Mouse (Mus musculus) fibroblast of lung, adult 2 months (primary cell): ENCODE results near the gene Rpl10a.
A peak's percentile ranks its signal among the peaks of the same experiment; 100 is the strongest.
"Not testable (repeated sequence)": the region's sequence is repeated elsewhere in the genome, so short reads cannot be mapped to it uniquely, and the experiment has no call there.

Experiments used
- DNase-seq: peaks from one replicate; pipeline ENCODE4 v3.0.0-alpha.2; 2011; ENCODE audit warnings: low read depth

Gene Rpl10a

DNA sequence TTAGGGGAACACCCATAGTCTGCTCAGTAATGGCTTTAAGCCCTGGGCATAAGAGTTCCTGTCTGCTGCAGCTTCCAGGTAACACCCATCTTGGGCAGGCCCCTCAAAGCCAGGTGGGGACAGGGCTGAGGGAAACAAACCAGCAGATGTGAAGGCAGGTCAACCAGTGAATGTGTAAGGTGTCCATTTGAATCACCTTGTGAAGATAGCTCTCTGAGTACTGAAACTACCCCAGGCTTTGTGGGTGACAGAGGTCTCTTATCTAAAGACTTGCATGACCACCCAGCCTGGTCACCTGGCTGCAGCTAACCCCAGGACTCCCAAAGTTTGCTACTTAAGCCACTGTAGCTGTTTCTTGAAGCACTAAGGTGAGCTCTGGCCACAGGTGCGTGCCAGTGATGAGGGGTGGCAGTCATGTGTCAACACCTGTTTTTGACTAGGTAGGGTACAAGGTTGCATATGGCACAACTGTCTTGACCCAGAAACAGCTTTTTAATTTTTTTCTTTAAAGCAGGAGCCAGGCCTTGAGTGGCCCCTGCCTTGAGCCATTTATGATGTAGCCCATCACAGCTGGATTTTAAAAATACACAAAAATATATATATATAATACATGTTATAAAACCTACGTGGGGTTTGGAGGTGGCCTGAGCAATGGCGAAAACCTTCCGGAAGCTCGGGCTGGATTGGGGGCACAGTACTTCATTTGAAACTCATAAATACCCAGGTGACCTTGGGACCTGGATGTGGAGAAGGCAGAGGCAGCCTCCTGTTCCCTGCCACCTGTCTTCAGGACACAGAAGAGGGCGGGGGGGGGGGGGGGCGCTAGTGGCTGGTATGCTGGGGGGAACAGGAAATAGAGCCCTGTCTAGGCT, 3.2 kb downstream of the Rpl10a start:
- DNase-seq, result no peak

DNA sequence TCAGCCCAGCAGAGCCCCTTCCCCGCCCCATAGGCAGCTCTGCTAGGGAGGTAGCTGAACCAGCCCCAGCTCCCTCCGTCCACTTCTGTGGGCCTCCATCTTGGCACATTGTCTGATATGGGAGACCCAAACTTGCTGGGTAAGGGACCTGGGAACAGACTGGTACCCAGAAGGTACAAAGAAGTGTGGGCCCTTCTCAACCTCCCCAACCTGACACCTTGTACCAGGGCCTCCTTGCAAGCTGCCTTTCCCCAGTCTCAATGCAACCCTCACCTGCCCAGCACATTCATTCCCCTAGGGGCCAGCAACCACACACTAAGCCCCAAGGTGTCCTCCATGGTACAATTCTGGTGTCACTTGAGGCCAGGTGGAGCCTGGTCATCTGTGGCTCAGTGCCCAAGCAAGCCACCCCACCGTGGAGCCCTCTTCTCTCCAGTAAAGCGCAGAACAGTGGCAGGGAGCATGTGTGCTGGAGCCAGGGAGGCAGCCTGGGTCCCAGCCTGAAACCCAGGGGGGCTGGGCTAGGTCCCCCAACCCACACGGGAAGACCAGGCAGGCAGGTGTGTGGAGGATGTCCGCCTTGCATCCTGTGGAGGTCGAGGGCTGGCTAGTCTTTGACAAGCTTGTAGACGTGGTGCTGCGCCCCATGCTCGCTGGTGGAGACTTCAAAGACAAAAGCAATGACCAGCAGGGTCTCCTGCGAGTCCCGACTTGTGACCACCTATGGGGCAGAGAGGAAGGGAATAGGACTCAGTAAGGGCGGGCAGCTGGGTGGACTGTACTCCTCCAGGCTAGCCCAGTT, 4.0 kb downstream of the Rpl10a start:
- no peak for DNase-seq

DNA sequence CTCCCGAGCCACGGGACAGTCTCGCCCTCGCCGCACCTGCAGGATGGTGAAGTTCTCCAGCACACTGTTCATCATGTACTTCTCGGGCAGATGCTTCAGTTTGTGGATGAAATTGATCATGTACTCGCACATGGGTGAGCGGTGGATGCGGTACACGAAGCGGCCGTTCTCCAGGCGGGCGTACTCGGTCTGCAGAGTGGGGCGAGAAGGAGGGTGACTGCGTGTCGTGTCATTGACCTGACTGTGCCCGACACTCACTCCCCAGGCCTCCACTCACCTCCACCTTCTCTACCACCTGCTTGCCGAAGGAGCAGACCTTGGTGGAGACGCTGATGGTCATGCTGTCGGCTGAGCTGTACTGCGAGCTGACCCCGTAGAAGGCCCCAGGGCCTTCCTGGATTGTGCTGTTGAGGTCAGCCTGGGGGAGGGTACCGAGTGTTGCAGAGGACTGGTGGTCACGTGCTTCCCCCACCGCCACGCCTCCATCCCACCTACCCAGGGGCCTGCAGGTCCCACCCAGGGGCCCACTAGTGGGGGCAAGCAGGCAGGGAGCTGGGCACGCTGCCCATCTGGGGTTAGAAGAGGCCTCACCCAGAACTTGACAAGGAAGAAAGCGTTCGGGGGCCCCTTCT, 4.8 kb downstream of the Rpl10a start:
- DNase-seq, result no peak

DNA sequence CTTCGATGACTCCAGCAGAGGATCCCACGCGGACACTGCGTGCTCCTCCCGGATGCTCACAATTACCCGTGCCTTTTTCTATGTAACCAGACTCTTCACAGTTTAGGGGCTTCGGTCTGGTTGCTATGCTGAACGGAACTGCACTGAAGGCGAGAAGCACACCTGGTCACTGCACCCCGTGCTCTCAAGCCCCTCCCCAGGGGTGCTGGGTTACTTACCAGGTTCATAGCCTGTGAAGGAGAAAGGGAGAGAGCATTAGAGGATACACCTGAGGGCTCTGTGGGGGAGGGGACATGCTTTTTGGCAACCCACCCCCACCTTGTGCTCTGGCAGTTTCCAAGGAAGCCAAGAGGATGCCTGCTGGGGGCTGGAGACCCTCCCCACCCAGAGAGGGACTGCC, 7.0 kb downstream of the Rpl10a start:
- DNase-seq, result no peak

DNA sequence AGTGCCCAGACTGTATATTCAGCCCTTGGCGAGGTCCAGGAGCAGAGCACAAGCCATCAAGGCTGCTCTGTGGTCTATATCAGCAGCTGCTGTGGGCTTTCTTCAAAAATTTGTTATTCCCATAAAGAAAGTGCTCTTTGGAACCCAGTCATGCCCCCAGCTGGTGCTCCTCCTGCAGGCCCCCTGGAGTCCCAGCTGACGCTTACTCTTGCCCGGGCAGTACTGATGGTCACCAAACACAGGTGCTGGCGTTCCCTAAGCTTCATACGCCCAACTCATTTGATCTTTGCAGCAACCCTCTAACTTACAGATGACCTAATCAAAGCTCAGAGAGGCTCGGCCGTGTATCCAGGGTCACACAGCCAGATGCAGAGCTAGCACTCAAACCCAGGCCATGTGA, 9.3 kb downstream of the Rpl10a start:
- no peak for DNase-seq

DNA sequence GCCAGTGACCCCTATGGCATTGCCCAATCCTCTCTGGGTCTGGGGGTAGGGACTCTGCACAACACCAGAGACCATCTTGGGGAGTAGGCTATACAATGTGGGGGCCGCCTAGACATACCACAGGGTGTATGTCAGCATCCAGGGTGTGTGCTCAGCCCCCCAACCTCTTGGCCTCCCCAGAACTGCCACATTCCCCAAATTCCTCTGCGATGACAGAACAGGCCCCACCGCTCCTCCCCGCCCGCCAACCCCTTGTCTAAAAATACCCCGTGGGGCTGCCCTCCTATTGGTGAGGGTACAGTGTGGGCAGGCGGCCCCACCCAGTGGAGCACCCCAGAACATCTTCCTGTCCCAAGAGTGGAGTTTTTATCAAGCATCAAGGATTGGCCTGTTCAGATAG, 12.3 kb downstream of the Rpl10a start:
- DNase-seq, result no peak

DNA sequence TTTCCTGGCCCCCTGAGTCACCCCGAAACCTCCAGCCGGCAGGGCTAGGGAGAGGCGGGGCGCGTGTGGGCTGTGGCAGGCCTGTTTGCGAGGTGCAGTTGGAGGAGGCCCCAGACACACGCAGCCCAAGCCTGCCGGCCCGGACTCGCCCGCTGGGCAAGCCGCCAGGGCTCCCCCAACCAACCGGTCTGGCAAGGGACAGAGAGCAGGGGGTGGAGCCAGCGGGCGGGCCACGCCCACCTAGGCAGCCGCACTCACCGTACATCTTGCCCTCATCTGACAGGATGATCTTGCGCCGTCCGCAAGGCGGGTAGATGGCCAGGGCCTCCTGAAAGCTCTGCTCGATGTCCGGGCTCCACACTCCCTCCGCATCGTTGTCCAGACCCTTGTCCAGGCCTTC, 12.8 kb downstream of the Rpl10a start:
- peak; percentile 85 for DNase-seq

DNA sequence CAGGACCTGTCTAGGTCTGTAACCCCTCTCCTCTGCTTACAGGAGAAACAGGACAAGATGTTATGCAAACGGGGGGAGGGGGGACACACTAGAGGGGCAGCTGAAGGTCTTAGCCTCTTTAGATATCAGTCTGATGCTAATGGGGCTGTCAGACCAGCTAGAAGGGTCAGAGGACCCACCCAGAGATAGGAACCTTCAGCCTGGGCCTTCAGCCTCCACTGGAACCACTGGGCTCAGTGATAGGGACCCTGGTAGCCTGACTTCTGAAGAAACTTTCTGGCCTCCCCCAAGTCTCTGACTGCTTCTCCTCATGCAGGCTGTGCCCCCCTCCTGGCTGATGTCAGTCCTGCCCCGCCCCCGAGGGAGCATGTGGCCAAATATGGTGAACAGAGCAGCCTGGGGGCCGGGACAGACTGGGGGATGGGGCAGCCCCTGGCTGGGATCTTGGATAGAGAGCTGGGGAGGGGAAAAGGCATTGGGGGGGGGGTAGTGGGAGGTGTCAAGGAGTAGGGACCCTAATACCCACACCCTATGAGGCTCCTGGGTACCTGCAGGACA, 15.9 kb downstream of the Rpl10a start:
- no peak for DNase-seq

DNA sequence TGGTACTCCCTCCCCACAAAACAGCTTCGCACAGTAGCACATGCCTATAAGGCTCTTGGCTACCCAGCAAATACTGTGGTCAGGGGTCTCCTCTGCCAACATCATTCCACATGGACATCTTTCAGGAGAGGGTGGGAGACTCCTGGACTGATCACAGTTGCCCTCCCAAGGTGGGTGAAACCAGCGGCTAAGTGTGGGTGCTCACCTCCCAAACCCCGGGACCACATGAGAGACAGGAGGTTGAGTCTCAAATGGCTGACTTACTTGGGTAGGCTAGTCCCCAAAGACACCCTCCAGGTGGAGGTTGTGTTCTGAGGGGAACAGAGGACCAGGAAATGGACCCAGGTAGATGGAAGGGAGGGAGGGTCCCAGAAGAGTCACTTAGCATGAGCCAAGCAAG, 16.4 kb downstream of the Rpl10a start:
- DNase-seq, result no peak

DNA sequence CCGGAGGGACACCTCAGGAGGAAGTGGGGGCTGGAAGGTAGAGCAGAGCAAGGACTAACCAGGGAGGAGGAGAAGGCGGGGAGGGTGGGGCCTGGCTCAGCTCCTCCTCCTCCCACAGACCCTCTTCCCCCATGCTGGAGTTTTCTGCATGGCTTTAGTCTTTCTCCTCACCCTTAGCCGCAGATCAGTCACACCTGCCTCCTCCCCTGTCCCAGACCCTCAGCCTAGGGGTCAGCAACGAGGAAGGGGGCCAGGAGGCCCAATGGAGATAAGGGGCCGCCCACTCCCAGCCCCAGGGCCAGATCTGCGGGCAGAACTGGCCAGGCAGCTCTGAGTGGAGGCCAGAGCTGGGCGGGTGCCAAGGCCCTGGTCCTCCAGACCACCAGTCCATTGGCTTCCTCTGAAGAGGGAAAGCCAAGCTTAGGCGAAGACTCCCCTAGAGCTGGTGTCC, 17.0 kb downstream of the Rpl10a start:
- DNase-seq, result no peak

DNA sequence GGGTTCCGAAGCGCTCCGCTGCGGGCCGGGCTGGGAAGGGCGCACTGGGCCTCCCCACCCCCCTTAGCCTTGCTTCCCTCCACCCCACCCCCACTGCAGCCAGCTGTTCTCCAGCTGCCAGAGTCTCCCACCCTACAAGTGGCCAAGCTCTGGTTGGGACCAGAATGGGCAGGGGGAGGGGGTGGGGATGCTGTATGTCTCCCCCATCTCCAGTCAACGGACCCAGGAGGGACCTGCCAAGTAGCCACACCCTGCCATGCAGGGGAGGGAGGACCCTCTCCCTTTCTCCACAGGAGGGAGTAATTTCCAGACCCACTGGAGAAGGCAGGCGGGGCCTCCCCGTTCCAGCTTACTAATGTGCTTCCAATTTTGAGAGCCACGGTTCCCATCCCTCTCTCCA, 17.6 kb downstream of the Rpl10a start:
- DNase-seq, result no peak

DNA sequence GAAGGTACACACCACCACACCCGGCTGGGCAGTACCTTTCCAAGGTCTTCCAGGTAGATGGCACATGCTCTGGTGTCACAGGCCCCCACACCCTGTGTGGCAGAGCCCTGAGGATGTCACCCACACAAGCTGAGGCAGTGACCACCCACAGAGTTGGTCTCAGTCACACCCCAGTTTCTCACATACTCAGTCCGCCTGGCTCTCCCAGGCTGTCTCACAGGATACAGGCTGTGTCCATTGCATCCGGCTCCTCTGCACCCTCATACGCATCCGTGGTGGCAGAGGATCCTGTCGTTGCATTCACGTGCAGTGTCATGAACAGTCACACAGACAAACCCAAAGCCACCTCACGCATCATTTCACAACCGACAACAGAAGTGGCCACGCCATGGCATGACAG, 19.1 kb downstream of the Rpl10a start:
- DNase-seq, result no peak

DNA sequence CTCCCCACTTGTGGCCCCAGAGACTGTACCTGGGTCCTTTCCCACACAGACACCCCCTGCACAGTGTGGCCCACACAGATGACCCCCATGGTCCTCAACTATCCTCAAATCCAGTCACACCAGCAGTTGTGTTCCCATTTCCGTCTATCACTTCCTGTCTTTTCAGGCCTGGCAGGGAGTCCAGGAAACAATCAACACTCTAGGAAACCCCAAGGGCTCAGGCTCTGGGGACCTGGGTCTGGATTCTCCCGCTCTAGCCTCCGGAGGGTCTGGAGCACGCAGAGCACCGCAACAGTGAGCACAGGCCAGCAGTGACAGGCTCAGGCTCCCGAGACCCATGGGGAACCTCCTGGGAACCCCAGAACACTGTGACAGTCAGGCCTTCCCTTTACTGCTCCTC, 19.9 kb downstream of the Rpl10a start:
- no peak for DNase-seq

DNA sequence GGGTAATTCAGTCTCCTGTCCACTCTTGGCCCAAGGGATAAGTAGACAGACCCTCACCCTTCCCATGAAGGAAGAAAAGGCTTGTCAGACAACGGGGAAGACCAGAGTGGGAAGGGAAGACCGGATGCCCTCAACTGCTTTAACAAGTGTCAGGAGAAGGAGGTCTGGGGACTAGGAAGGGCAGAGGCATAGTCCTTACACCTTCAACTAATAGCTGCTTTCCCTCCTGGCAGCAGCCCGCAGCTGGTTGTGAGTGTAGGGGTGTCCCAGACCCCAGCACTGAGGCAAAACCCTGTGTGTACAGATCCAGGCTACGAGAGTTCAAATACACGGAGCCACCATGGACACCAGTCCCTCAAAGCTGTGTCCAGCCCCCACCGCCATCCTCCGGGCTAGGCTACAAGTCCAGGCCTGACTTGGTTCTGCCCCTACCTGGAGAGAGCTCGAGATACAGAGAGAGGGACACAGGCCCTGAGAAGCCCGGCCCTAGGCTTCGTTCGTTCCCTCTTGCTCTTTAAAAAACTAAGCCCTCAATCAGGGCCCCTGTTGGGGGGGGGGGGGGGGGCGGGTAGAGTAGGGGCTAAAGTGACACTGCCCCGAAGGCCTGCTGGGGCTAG, 21.1 kb downstream of the Rpl10a start:
- no peak for DNase-seq

DNA sequence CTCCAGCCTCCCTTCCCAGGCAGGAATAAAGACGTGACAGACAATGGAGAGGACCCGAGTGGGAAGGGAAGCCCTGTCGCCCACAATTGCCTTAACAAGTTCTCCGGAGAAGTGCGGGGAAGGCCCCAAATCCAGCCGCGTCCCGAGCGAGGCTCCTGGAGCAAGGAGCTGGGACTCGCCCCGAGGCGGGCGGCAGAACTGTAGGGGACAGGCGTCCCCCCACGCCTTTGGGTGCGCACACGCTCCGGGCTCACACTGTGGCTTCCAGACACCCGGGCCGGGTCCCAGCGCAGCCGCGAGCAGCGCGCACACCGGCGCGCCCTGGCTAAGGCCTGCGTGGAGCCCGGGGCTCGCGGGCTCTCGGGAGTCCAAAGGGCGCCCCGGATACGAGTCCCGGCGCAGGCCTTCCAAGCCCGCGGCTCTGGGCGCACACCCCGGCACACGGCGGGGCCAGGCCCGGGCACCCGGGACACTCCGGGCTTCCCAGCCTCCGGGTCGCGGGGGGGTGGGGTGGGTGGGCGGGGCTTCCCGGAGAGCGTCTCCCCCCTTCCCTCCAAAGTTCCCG, 21.7 kb downstream of the Rpl10a start:
- DNase-seq, result no peak

DNA sequence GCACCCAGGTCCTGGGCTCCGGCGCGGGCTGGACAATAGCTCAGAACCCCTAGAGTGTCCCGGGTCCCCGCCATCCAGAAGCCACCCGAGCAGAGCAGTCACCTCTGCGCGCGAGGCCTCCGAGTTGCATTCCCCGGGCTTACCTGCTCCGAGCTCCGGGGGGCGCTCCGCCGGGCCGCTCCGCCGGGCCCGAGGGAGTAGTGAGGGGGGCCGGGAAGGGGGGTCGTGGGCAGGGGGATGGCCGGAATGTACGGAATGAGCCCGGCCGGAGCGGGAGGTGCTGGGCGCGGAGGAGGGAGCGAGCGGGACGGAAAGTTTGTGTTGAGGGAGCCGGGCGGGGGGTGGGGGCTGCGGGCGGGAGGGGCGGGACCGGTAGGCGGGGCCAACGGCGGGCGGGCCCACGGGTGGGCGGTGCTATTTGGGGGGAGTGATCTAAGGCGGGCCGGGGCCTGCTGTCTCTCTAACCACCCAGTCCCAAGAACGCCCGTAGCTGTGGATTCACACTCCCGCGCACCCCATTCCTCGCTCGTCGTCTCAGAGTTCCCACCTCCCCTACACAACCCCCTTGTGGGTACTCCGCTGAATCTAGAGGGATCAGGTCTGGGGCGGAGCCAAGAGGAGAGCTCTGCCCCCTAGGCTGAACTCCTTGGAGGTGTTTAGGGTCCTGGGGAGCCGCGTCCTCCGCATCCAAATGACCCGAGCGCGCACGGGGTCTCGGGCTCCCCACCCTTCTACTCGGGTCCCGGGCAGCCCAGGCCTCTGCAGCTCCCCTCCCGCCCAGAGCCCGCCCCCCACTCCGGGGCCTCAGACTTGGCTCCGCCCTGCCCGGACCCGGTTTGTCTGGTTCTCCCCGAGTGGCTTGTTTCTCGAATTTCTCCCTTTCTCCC, 22.4 kb downstream of the Rpl10a start, which contains the start of gene Tead3:
Tead3 (minus strand) TSS at position 352 of the 887 bp plus-strand sequence.
- no peak for DNase-seq

DNA sequence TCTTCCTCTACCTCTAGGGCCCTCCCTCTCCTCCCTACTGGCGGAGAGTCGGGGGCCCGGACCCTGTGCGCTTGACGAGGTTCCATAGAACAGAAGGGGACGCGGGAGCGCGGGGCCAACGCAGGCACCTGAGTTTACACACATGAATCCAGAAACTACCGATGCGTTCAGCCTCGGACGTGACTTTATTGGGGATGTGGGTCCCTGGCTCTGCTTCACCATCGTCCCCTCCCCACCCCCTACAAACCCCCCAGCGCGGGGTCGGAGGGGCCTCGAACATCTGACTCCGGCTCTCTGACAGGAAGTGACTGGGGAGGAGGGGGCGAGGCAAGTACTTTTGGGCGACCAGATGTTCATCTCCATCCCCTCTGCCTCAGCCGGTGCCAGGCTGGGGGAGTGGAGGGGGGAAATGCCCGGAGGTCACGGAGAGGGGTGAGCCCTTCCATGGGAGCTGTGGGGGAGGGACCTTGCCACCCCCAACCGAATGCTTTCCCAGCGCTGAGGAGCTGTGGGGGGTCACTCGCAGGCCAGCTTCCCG, 23.2 kb downstream of the Rpl10a start:
- DNase-seq, result no peak

DNA sequence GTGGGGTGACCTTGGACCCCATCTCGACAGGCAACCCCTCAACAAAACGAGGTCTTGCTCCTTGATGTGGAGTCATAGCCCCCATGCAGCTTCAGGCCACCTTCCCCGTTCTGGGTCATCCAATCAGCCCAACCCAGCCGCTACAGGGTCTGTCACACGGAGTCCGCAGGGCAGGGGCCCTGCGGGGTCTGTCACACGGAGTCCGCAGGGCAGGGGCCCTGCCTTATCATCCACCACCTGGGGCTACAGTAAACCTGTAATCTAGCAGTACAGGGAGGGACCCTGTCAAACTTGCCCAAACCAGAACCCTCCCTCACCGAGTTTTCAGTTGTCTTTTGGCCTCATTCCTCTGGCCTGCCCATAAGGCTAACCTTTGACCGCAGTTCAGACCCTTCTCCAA, 23.7 kb downstream of the Rpl10a start:
- DNase-seq, result no peak

DNA sequence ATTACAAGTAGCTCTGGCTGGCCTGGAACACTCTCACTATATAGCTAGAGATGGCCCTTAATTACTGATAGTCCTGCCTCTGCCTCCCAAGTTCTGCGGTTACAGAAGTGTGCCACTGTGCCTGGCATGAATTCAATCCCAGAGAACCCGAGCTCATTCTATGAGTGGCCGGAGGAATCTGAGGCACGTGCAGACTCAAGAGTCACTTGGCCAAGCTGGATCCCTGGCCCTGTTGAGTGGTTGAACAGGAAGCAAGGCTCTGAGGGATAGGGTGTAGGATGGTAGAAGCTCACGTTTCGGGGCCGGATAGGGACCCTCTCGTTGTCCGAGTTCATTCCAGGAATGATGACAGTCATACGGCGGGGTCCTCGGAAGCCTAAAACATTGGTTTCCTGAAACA, 27.6 kb downstream of the Rpl10a start:
- DNase-seq, result no peak

DNA sequence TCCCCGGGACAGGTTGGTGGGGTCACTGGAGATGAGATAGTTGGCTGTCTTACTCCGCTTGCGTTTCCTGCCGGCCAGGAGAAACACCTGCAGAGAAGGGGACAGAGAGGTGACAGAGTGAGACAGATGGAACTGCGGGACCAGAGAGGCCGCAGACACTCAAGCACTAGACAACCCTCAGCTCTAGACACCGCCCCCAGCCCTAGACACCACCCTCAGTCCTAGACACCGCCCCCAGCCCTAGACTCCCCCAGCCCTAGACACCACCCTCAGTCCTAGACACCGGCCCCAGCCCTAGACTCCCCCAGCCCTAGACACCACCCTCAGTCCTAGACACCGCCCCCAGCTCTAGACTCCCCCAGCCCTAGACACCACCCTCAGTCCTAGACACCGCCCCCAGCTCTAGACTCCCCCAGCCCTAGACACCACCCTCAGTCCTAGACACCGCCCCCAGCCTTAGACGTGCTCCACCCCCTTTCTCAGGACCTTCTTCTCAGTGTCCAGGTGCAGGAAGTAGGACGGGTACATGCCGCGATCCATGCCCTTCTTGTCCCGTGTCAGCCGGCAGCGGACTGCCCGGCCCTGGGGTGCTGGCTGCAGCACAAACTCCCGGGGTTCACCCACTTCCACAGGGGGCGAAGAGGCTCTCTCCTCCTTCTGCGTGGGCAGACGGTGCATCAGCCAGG, 30.4 kb downstream of the Rpl10a start:
- DNase-seq, result not testable (repeated sequence)
